Mouse (Mus musculus) embryonic facial prominence, embryonic 11.5 days (tissue): ENCODE results near the gene Aldh2. TPM values are rescaled to one million over a fixed set of nuclear protein-coding genes. Genes with fewer than 3 reads are reported as not detected.
A peak's percentile ranks its signal among the peaks of the same experiment; 100 is the strongest.
"Not testable (repeated sequence)": the region's sequence is repeated elsewhere in the genome, so short reads cannot be mapped to it uniquely, and the experiment has no call there.

Experiments used
- ATAC-seq: fragments of 200-750 bp; cut with Nextera tagmentation; replicated peaks from 2 replicates; pipeline ENCODE4 v1.8.0; 2017; ENCODE audit warnings: low read depth; ENCODE audit not compliant: insufficient number of reproducible peaks, low FRiP score, low TSS enrichment
- DNase-seq: peaks from one replicate; pipeline ENCODE4 v3.0.0-alpha.2; 2015; ENCODE audit warnings: low spot score
- H3K27ac ChIP-seq: fragments of 300-500 bp; sonication (generic); replicated peaks from 2 replicates; pipeline ENCODE4 v1.5.1; 2014; ENCODE audit warnings: mild to moderate bottlenecking, low read depth, low read length, control low read depth
- H3K27me3 ChIP-seq: fragments of 300-500 bp; sonication (generic); 2 replicates; pipeline ENCODE4 v1.6.1; 2014; ENCODE audit warnings: mild to moderate bottlenecking, low read length, moderate library complexity, mixed read lengths; ENCODE audit not compliant: control insufficient read depth, insufficient read depth
- H3K36me3 ChIP-seq: fragments of 300-500 bp; sonication (generic); replicated peaks from 2 replicates; pipeline ENCODE4 v1.6.1; 2014; ENCODE audit warnings: low read depth, mild to moderate bottlenecking, low read length, moderate library complexity, mixed read lengths; ENCODE audit not compliant: control insufficient read depth, insufficient read depth
- H3K4me1 ChIP-seq: fragments of 300-500 bp; sonication (generic); 2 replicates; pipeline ENCODE4 v1.6.1; 2014; ENCODE audit warnings: low read length, mixed read lengths; ENCODE audit not compliant: control insufficient read depth, insufficient read depth
- H3K4me2 ChIP-seq: fragments of 300-500 bp; sonication (generic); 2 replicates; pipeline ENCODE4 v1.6.1; 2014; ENCODE audit warnings: low read depth, mild to moderate bottlenecking, control low read depth, low read length, moderate library complexity
- H3K4me3 ChIP-seq: fragments of 300-500 bp; sonication (generic); 2 replicates; pipeline ENCODE4 v1.5.1; 2014; ENCODE audit warnings: low read depth, low read length, control low read depth
- H3K9ac ChIP-seq: fragments of 300-500 bp; sonication (generic); replicated peaks from 2 replicates; pipeline ENCODE4 v1.6.1; 2014; ENCODE audit warnings: mild to moderate bottlenecking, control low read depth, low read length
- H3K9me3 ChIP-seq: fragments of 300-500 bp; sonication (generic); replicated peaks from 2 replicates; pipeline ENCODE4 v1.6.1; 2016; ENCODE audit warnings: mild to moderate bottlenecking, low read length, inconsistent platforms, mixed read lengths; ENCODE audit not compliant: control insufficient read depth
- WGBS: fragments of 180-500 bp; shearing (Covaris S2); extraction: QIAGEN DNeasy Blood & Tissue Kit; methylation state at CpG from one replicate; pipeline ENCODE4 v1.1.7; 2014; 5-methylcytosine and 5-hydroxymethylcytosine counted together
- polyA plus RNA-seq: library from polyadenylated mRNA; unstranded; fragments of >200 nt; fragmentation: Nextera tagmentation; extraction: Ambion mirVana; gene quantifications from 2 replicates; pipeline ENCODE4 v1.2.1, GENCODE M21; 2014

Gene Aldh2
- 84.4 and 88.8 TPM in 2 replicates for polyA plus RNA-seq

- Histone ChIP-seq H3K27ac (peak within 1 kb of the TSS; percentile 48), H3K4me2 (peak within 1 kb of the TSS; percentile 73), H3K27me3 (no peaks in the 10 kb centered on the region), H3K36me3 (no peaks in the 10 kb centered on the region), H3K9ac (peak within 1 kb of the TSS; percentile 81), H3K4me1 (no peaks in the 10 kb centered on the region), H3K4me3 (peak within 1 kb of the TSS; percentile 72), H3K9me3 (no peaks in the 10 kb centered on the region)
- WGBS = 3% methylated on average over 47 of the region's 47 CpGs
- DNase-seq (peak; percentile 90), ATAC-seq (peak; percentile 80)
These were observed at the start of gene Aldh2 for GRCm38 (mm10) chr5:121593451-121594401. Aldh2 (minus strand) TSS chr5:121593824.

GRCm38 (mm10) chr5:121639601-121640000 lies 46.0 kb upstream of the Aldh2 start:
- H3K4me3 ChIP-seq = no peak overlapping the region
- WGBS = 86% methylated on average over 9 of the region's 9 CpGs
- no peak for DNase-seq
- no peaks in the 10 kb centered on the region for H3K4me1 ChIP-seq
- H3K27me3 ChIP-seq = no peaks in the 10 kb centered on the region
- H3K9ac ChIP-seq = no peak overlapping the region
- no peaks in the 10 kb centered on the region for H3K36me3 ChIP-seq
- H3K27ac ChIP-seq = no peak overlapping the region
- no peaks in the 10 kb centered on the region for H3K9me3 ChIP-seq
- no peak overlapping the region for H3K4me2 ChIP-seq
- ATAC-seq = no peak

GRCm38 (mm10) chr5:121637296-121637695 lies 43.7 kb upstream of the Aldh2 start:
- H3K9ac ChIP-seq = no peak overlapping the region
- no peak for DNase-seq
- no peak overlapping the region for H3K4me2 ChIP-seq
- no peak overlapping the region for H3K4me3 ChIP-seq
- ATAC-seq = no peak
- no peaks in the 10 kb centered on the region for H3K36me3 ChIP-seq
- no peaks in the 10 kb centered on the region for H3K9me3 ChIP-seq
- 80% methylated on average over 6 of the region's 6 CpGs for WGBS
- H3K27ac ChIP-seq = no peak overlapping the region
- H3K4me1 ChIP-seq = no peaks in the 10 kb centered on the region
- no peaks in the 10 kb centered on the region for H3K27me3 ChIP-seq

- no peaks in the 10 kb centered on the region for H3K4me1 ChIP-seq
- H3K4me2 ChIP-seq = no peak overlapping the region
- H3K36me3 ChIP-seq = no peaks in the 10 kb centered on the region
- ATAC-seq (no peak), DNase-seq (no peak)
- H3K4me3 ChIP-seq = no peak overlapping the region
- H3K27me3 ChIP-seq = no peaks in the 10 kb centered on the region
- 91% methylated on average over 5 of the region's 5 CpGs for WGBS
- H3K9me3 ChIP-seq = no peaks in the 10 kb centered on the region
- no peak overlapping the region for H3K27ac ChIP-seq
- H3K9ac ChIP-seq = no peak overlapping the region
These were observed 41.0 kb upstream of the Aldh2 start for GRCm38 (mm10) chr5:121634668-121635067.

GRCm38 (mm10) chr5:121632804-121633203 lies 39.2 kb upstream of the Aldh2 start:
- H3K4me3 ChIP-seq = no peak overlapping the region
- H3K9ac ChIP-seq = no peak overlapping the region
- no peak for DNase-seq
- no peak overlapping the region for H3K4me2 ChIP-seq
- 44% methylated on average over 3 of the region's 3 CpGs for whole genome bisulfite sequencing
- no peaks in the 10 kb centered on the region for H3K27me3 ChIP-seq
- no peak for ATAC-seq
- H3K27ac ChIP-seq = no peak overlapping the region
- H3K4me1 ChIP-seq = no peaks in the 10 kb centered on the region
- H3K9me3 ChIP-seq = no peaks in the 10 kb centered on the region
- H3K36me3 ChIP-seq = no peaks in the 10 kb centered on the region

GRCm38 (mm10) chr5:121631106-121631647 lies 37.6 kb upstream of the Aldh2 start:
- H3K27ac ChIP-seq, DNase-seq, H3K9me3 ChIP-seq, H3K27me3 ChIP-seq, H3K4me3 ChIP-seq, H3K9ac ChIP-seq, ATAC-seq, H3K4me2 ChIP-seq, H3K4me1 ChIP-seq, H3K36me3 ChIP-seq: not testable (repeated sequence)
- WGBS = 67% methylated on average over 8 of the region's 9 CpGs

GRCm38 (mm10) chr5:121627871-121628270 lies 34.2 kb upstream of the Aldh2 start:
- H3K27me3 ChIP-seq = no peaks in the 10 kb centered on the region
- H3K4me3 ChIP-seq = no peak overlapping the region
- no peaks in the 10 kb centered on the region for H3K4me1 ChIP-seq
- ATAC-seq = no peak
- no peak overlapping the region for H3K27ac ChIP-seq
- H3K4me2 ChIP-seq = no peak overlapping the region
- no peaks in the 10 kb centered on the region for H3K9me3 ChIP-seq
- DNase-seq = peak; percentile 77
- H3K9ac ChIP-seq = no peak overlapping the region
- 0% methylated on average over 1 of the region's 1 CpGs for WGBS
- H3K36me3 ChIP-seq = no peaks in the 10 kb centered on the region

GRCm38 (mm10) chr5:121623241-121623640 lies 29.6 kb upstream of the Aldh2 start:
- DNase-seq (no peak), ATAC-seq (no peak)
- Histone ChIP-seq H3K36me3 (no peaks in the 10 kb centered on the region), H3K9me3 (no peaks in the 10 kb centered on the region), H3K4me2 (no peak overlapping the region), H3K4me3 (no peak overlapping the region), H3K4me1 (no peaks in the 10 kb centered on the region; the same call in 1 of the 2 replicates), H3K27ac (no peak overlapping the region), H3K9ac (no peak overlapping the region), H3K27me3 (no peaks in the 10 kb centered on the region)
- 86% methylated on average over 3 of the region's 3 CpGs for WGBS
